Mouse (Mus musculus) MEL (cell line): ENCODE data around the gene Padi1. TPM values are rescaled to one million over a fixed set of nuclear protein-coding genes. Genes with fewer than 3 reads are reported as not detected.
A peak's percentile ranks its signal among the peaks of the same experiment; 100 is the strongest.

ENCODE experiments used
- DNase-seq: peaks from one replicate; pipeline ENCODE4 v3.0.0; 2011; ENCODE audit warnings: low read depth, low spot score
- H3K27ac ChIP-seq: 2 replicates; pipeline ENCODE4 v1.5.1; 2012; ENCODE audit warnings: low read depth, mild to moderate bottlenecking, control low read depth, low read length, moderate library complexity; ENCODE audit not compliant: control insufficient read depth
- H3K27me3 ChIP-seq, 2 experiments: fragments of 150-350 bp in 1 of 2; sonication (generic) in 1 of 2; 2 replicates each; pipeline ENCODE4 v1.6.1; 2012; ENCODE audit warnings: low read length in 2 of 2, mild to moderate bottlenecking in 2 of 2, improper control_type of control experiment in 1 of 2, moderate library complexity in 1 of 2; ENCODE audit not compliant: insufficient read depth in 2 of 2, control insufficient read depth in 1 of 2
- H3K36me3 ChIP-seq, 2 experiments: 2 replicates each; pipeline ENCODE4 v1.6.1; 2012 to 2014; ENCODE audit warnings: low read length in 2 of 2, improper control_type of control experiment in 1 of 2, inconsistent platforms in 1 of 2, mild to moderate bottlenecking in 1 of 2; ENCODE audit not compliant: insufficient read depth in 2 of 2, control insufficient read depth in 1 of 2
- H3K4me1 ChIP-seq, 2 experiments: fragments of 150-350 bp in 1 of 2; sonication (generic) in 1 of 2; 2 replicates each; pipeline ENCODE4 v1.6.1; 2012; ENCODE audit warnings: low read length in 2 of 2, improper control_type of control experiment in 1 of 2, mild to moderate bottlenecking in 1 of 2; ENCODE audit not compliant: insufficient read depth in 2 of 2, control insufficient read depth in 1 of 2
- H3K4me3 ChIP-seq, 2 experiments: fragments of 150-350 bp in 1 of 2; sonication (generic) in 1 of 2; 2 replicates each; pipeline ENCODE4 v1.5.1; 2012; ENCODE audit warnings: low read depth in 2 of 2, low read length in 2 of 2, mild to moderate bottlenecking in 2 of 2, moderate library complexity in 2 of 2, control low read depth in 1 of 2, improper control_type of control experiment in 1 of 2; ENCODE audit not compliant: control insufficient read depth in 1 of 2, insufficient read depth in 1 of 2
- H3K79me2 ChIP-seq: 2 replicates; pipeline ENCODE4 v1.6.1; 2012; ENCODE audit warnings: mild to moderate bottlenecking, low read length, moderate library complexity; ENCODE audit not compliant: control insufficient read depth, poor library complexity, insufficient read depth
- H3K9ac ChIP-seq: 2 replicates; pipeline ENCODE4 v1.6.1; 2012; ENCODE audit warnings: low read depth, mild to moderate bottlenecking, control low read depth, low read length, moderate library complexity; ENCODE audit not compliant: control insufficient read depth, poor library complexity, severe bottlenecking
- H3K9me3 ChIP-seq: fragments of 150-350 bp; sonication (generic); replicated peaks from 2 replicates; pipeline ENCODE4 v1.6.1; 2012; ENCODE audit warnings: mild to moderate bottlenecking, low read length, improper control_type of control experiment, moderate library complexity; ENCODE audit not compliant: insufficient read depth
- CHD2 ChIP-seq: IDR thresholded peaks from 2 replicates; pipeline ENCODE4 v1.6.1; 2011; ENCODE audit warnings: low read length, improper control_type of control experiment
- CTCF ChIP-seq, 3 experiments: IDR thresholded peaks in 2 of 3; conservative IDR thresholded peaks in 1 of 3; 2 replicates each; pipeline ENCODE4 v1.5.1; 2011 to 2012; ENCODE audit warnings: low read length in 3 of 3, low read depth in 2 of 3, mild to moderate bottlenecking in 2 of 3, improper control_type of control experiment in 1 of 3, inconsistent platforms in 1 of 3, mixed read lengths in 1 of 3, moderate library complexity in 1 of 3; ENCODE audit not compliant: control insufficient read depth in 1 of 3, insufficient read depth in 1 of 3, poor library complexity in 1 of 3, severe bottlenecking in 1 of 3
- EP300 ChIP-seq, 2 experiments: IDR thresholded peaks; 2 replicates each; pipeline ENCODE4 v1.6.1; 2011; ENCODE audit warnings: improper control_type of control experiment in 2 of 2, low read length in 2 of 2, low read depth in 1 of 2, mild to moderate bottlenecking in 1 of 2
- ETS1 ChIP-seq: IDR thresholded peaks from 2 replicates; pipeline ENCODE4 v1.6.1; 2012; ENCODE audit warnings: low read depth, mild to moderate bottlenecking, inconsistent platforms, low read length, improper control_type of control experiment, moderate library complexity
- GATA1 ChIP-seq: IDR thresholded peaks from 2 replicates; pipeline ENCODE4 v1.6.1; 2011; ENCODE audit warnings: low read depth, low read length, improper control_type of control experiment
- KAT2A ChIP-seq: conservative IDR thresholded peaks from 2 replicates; pipeline ENCODE4 v1.6.1; 2012; ENCODE audit warnings: low read depth, low read length, improper control_type of control experiment, inconsistent platforms
- MAX ChIP-seq: IDR thresholded peaks from 2 replicates; pipeline ENCODE4 v1.6.1; 2011; ENCODE audit warnings: low read length, improper control_type of control experiment
- MXI1 ChIP-seq: IDR thresholded peaks from 2 replicates; pipeline ENCODE4 v1.6.1; 2011; ENCODE audit warnings: mild to moderate bottlenecking, low read depth, low read length, improper control_type of control experiment
- MYB ChIP-seq: IDR thresholded peaks from 2 replicates; pipeline ENCODE4 v1.6.1; 2011; ENCODE audit warnings: mild to moderate bottlenecking, low read depth, low read length, improper control_type of control experiment
- MYC ChIP-seq: IDR thresholded peaks from 2 replicates; pipeline ENCODE4 v1.6.1; 2011; ENCODE audit warnings: low read depth, mild to moderate bottlenecking, low read length, improper control_type of control experiment, moderate library complexity
- POLR2AphosphoS2 ChIP-seq: IDR thresholded peaks from 2 replicates; pipeline ENCODE4 v1.6.1; 2011; ENCODE audit warnings: low read length, improper control_type of control experiment
- TAL1 ChIP-seq: IDR thresholded peaks from 2 replicates; pipeline ENCODE4 v1.6.1; 2012; ENCODE audit warnings: mild to moderate bottlenecking, inconsistent platforms, low read length, moderate library complexity, mixed read lengths
- TCF12 ChIP-seq: IDR thresholded peaks from 2 replicates; pipeline ENCODE4 v1.6.1; 2014; ENCODE audit warnings: low read depth, mild to moderate bottlenecking, inconsistent platforms, low read length, improper control_type of control experiment, moderate library complexity
- USF1 ChIP-seq: IDR thresholded peaks from 2 replicates; pipeline ENCODE4 v1.6.1; 2014; ENCODE audit warnings: low read depth, mild to moderate bottlenecking, inconsistent platforms, low read length, improper control_type of control experiment, moderate library complexity
- ZC3H11A ChIP-seq: IDR thresholded peaks from 2 replicates; pipeline ENCODE4 v1.6.1; 2012; ENCODE audit warnings: low read depth, mild to moderate bottlenecking, inconsistent platforms, low read length, improper control_type of control experiment
- polyA plus RNA-seq, 2 experiments: library from polyadenylated mRNA; stranded (reverse) in 1 of 2; unstranded in 1 of 2; fragments of >175 nt in 1 of 2; fragments of >200 nt in 1 of 2; gene quantifications; 2 replicates each; pipeline versions ENCODE4 v1.2.1 to v1.2.4; 2012; ENCODE audit warnings: low replicate concordance in 2 of 2, low read depth in 1 of 2; ENCODE audit not compliant: insufficient read length in 2 of 2, insufficient read depth in 1 of 2, missing spikeins in 1 of 2
- total RNA-seq: library from RNA; depleted of rRNA; stranded (reverse); fragments of 300-350 nt; gene quantifications from 2 replicates; pipeline ENCODE4 v1.2.3, GENCODE M21; 2012

The Padi1 gene
- total and polyA plus RNA-seq, 3 experiments = 0.31 to 0.40 TPM; not detected in 1

GRCm38 (mm10) chr4:140860767-140861147 lies 15.2 kb upstream of the Padi1 start:
- H3K9ac ChIP-seq = peak overlapping the region; percentile 21; the same call in 1 of the 2 replicates
- H3K27ac ChIP-seq = no peak overlapping the region
- no peaks in the 10 kb centered on the region for H3K27me3 ChIP-seq
- no peaks in the 10 kb centered on the region for H3K9me3 ChIP-seq
- peaks cover 0 to 15% of the 10 kb centered on the region in 2 experiments; a peak in 2 of 4 replicates for H3K36me3 ChIP-seq
- TF ChIP-seq MXI1 (no peak), MYC (no peak), GATA1 (0 out of 2 replicates have a peak, but pooled peaks have one; percentile 7)
- no peaks in the 10 kb centered on the region for H3K79me2 ChIP-seq
- peaks cover 2 to 37% of the 10 kb centered on the region in 2 experiments for H3K4me1 ChIP-seq
- peak overlapping the region in 1 of 2 experiments; percentile 15; a peak in 1 of 4 replicates for H3K4me3 ChIP-seq
- DNase-seq = peak; percentile 28

- H3K4me3 ChIP-seq = peak overlapping the region in 1 of 2 experiments; percentile 21; a peak in 1 of 4 replicates
- H3K9ac ChIP-seq = no peak overlapping the region
- H3K27me3 ChIP-seq = no peaks in the 10 kb centered on the region
- 0 out of 2 replicates have a peak, but pooled peaks have one; percentile 2 for TF ChIP-seq TCF12
- TF ChIP-seq CHD2 = no peak
- peaks cover 4 to 42% of the 10 kb centered on the region in 2 experiments for H3K4me1 ChIP-seq
- no peak overlapping the region for H3K27ac ChIP-seq
- peak; percentile 70 for DNase-seq
- peaks cover 0 to 17% of the 10 kb centered on the region in 2 experiments; a peak in 2 of 4 replicates for H3K36me3 ChIP-seq
- H3K79me2 ChIP-seq = no peaks in the 10 kb centered on the region
- no peaks in the 10 kb centered on the region for H3K9me3 ChIP-seq
These were observed 14.7 kb upstream of the Padi1 start for GRCm38 (mm10) chr4:140860125-140860766.

GRCm38 (mm10) chr4:140859291-140859690 lies 13.7 kb upstream of the Padi1 start:
- peaks cover 4 to 51% of the 10 kb centered on the region in 2 experiments for H3K4me1 ChIP-seq

More at GRCm38 (mm10) chr4:140859291-140859690, 13.7 kb upstream of the Padi1 start:
- no peak overlapping the region for H3K9ac ChIP-seq
- no peak overlapping the region for H3K27ac ChIP-seq
- no peaks in the 10 kb centered on the region for H3K79me2 ChIP-seq
- TF ChIP-seq TCF12 (no peak), KAT2A (no peak), POLR2AphosphoS2 (no peak), MAX (no peak), USF1 (no peak), EP300 (IDR thresholded peaks at IDR 0.05; ENCODE audit: low read depth in 1 of 2, low read length in 2 of 2) (no peak), MYB (no peak), GATA1 (no peak), CTCF (IDR thresholded peaks at IDR 0.05 in 2 of 3, conservative IDR thresholded peaks at IDR 0.05 in 1 of 3; ENCODE audit: control insufficient read depth in 1 of 3, insufficient read depth in 1 of 3, low read depth in 2 of 3, low read length in 3 of 3, poor library complexity in 1 of 3, severe bottlenecking in 1 of 3) (no peak), TAL1 (no peak), MXI1 (no peak), ZC3H11A (no peak), ETS1 (no peak)
- TF ChIP-seq, all 39 proteins: peak for 0
- Histone ChIP-seq H3K9me3 (no peaks in the 10 kb centered on the region), H3K36me3 (peaks cover 0 to 17% of the 10 kb centered on the region in 2 experiments; a peak in 2 of 4 replicates), H3K4me3 (no peak overlapping the region), H3K27me3 (no peaks in the 10 kb centered on the region)
- peak; percentile 38 for DNase-seq
